ENCODE assay signal across 12 mouse cellular contexts in genomic region chr19:10137423-10137822, GRCm38 (mm10). TPM values are rescaled to one million over a fixed set of nuclear protein-coding genes. Genes with fewer than 3 reads are reported as not detected.
DNase-seq lines count a peak whose midpoint lies in the region; ATAC-seq and TF ChIP-seq lines count a peak whose summit lies in the region.
"Had no signal": no experiment of that assay in that cellular context is flagged by ENCODE, and none has a peak within 500 bp of the region (broad histone marks: within the 10 kb centered on the region; RNA-seq: fewer than 3 reads in every experiment).

No protein-coding gene starts in this region.

- no peaks in the 10 kb centered on the region for H3K36me3 ChIP-seq in liver, adult 2 months (ENCODE audit: control insufficient read depth, insufficient read depth, low read length)
- H3K36me3 ChIP-seq in liver, embryonic 12.5 days, result no peaks in the 10 kb centered on the region
- H3K36me3 ChIP-seq in kidney, adult 2 months (ENCODE audit: control insufficient read depth, insufficient read depth, low read length), result no peaks in the 10 kb centered on the region
- no peaks in the 10 kb centered on the region for H3K36me3 ChIP-seq in hindbrain, embryonic 11.5 days (ENCODE audit: control insufficient read depth, insufficient read depth, low read length)
- no peaks in the 10 kb centered on the region for H3K36me3 ChIP-seq in intestine, embryonic 15.5 days

- H3K79me2 ChIP-seq in liver, adult 2 months (ENCODE audit: control insufficient read depth, insufficient read depth, low read length), result no peaks in the 10 kb centered on the region

- H3K27me3 ChIP-seq in liver, adult 2 months (ENCODE audit: control insufficient read depth, insufficient read depth, low read length), result no peaks in the 10 kb centered on the region
- peaks cover 6% of the 10 kb centered on the region; the same call in 1 of the 2 replicates for H3K27me3 ChIP-seq in liver, embryonic 12.5 days (replicated peaks)
- no peaks in the 10 kb centered on the region for H3K27me3 ChIP-seq in Patski
- H3K27me3 ChIP-seq in kidney, adult 2 months (replicated peaks; ENCODE audit: control insufficient read depth, insufficient read depth, low read length), result no peaks in the 10 kb centered on the region
- H3K27me3 ChIP-seq in hindbrain, embryonic 11.5 days (ENCODE audit: control insufficient read depth, insufficient read depth, low read length), result no peaks in the 10 kb centered on the region
- H3K27me3 ChIP-seq in intestine, embryonic 15.5 days (replicated peaks), result no peaks in the 10 kb centered on the region

- ATAC-seq in liver, embryonic 12.5 days, result no peak
- ATAC-seq in Patski, result peak; percentile 100
- ATAC-seq in hindbrain, embryonic 11.5 days (ENCODE audit: low FRiP score), result no peak
- ATAC-seq in intestine, embryonic 15.5 days, result no peak
- ATAC-seq: hindbrain, postnatal 0 days had no signal

- no peak overlapping the region for H3K9ac ChIP-seq in liver, adult 2 months (ENCODE audit: low read depth, low read length)
- no peak overlapping the region for H3K9ac ChIP-seq in liver, embryonic 12.5 days
- H3K9ac ChIP-seq in hindbrain, embryonic 11.5 days (ENCODE audit: low read depth, low read length), result no peak overlapping the region
- no peak overlapping the region for H3K9ac ChIP-seq in intestine, embryonic 15.5 days

- 84% methylated on average over 5 of the region's 5 CpGs for WGBS in liver, adult 2 months
- WGBS in liver, embryonic 12.5 days (ENCODE audit: insufficient replicate concordance), result 84% methylated on average over 5 of the region's 5 CpGs
- 41% methylated on average over 5 of the region's 5 CpGs for WGBS in kidney, adult 2 months
- 81% methylated on average over 5 of the region's 5 CpGs for WGBS in hindbrain, embryonic 11.5 days
- 79% methylated on average over 5 of the region's 5 CpGs for WGBS in intestine, embryonic 15.5 days

- peak; percentile 27 for DNase-seq in liver, adult 2 months (ENCODE audit: extremely low read depth, low read depth, low spot score)
- DNase-seq in Patski (ENCODE audit: low read depth, low spot score), result peak; percentile 97
- DNase-seq in kidney, adult 2 months, result peak; percentile 70
- DNase-seq in lung, postnatal 36 days, result peak; percentile 54
- DNase-seq in hindbrain, embryonic 11.5 days (ENCODE audit: low spot score), result no peak
- no peak for DNase-seq in left cerebral cortex, adult 11 months (ENCODE audit: low spot score)
- DNase-seq: adrenal gland, postnatal 14 days; cerebellum, postnatal 14 days had no signal

- H3K9me3 ChIP-seq in liver, embryonic 12.5 days (replicated peaks), result no peaks in the 10 kb centered on the region
- no peaks in the 10 kb centered on the region for H3K9me3 ChIP-seq in hindbrain, embryonic 11.5 days (ENCODE audit: control insufficient read depth, low read length)
- no peaks in the 10 kb centered on the region for H3K9me3 ChIP-seq in intestine, embryonic 15.5 days

- POLR2A ChIA-PET in Patski (lab: Charles Lee), result interaction anchor here (0.7 to 2.0 kb wide), 4 partner anchors 20 to 37 kb away, joined by 3 to 7 read pairs (median 6); no protein-coding TSS in a partner anchor

- no peak overlapping the region for H3K4me2 ChIP-seq in liver, embryonic 12.5 days
- no peak overlapping the region for H3K4me2 ChIP-seq in hindbrain, embryonic 11.5 days (replicated peaks; ENCODE audit: low read depth, low read length)
- no peak overlapping the region for H3K4me2 ChIP-seq in intestine, embryonic 15.5 days (replicated peaks)

- no peak for TF ChIP-seq CTCF in liver, adult 2 months (IDR thresholded peaks at IDR 0.05; ENCODE audit: low read depth, low read length)
- no peak for TF ChIP-seq CTCF in Patski (IDR thresholded peaks at IDR 0.05)
- no peak for TF ChIP-seq CTCF in kidney, adult 2 months (conservative IDR thresholded peaks at IDR 0.05; ENCODE audit: insufficient read depth, insufficient read length, low read depth, low read length)

- no peak overlapping the region for H3K4me3 ChIP-seq in liver, adult 2 months (ENCODE audit: insufficient read depth, low read depth, low read length)
- H3K4me3 ChIP-seq in liver, embryonic 12.5 days, result no peak overlapping the region
- H3K4me3 ChIP-seq in kidney, adult 2 months (ENCODE audit: insufficient read depth, low read depth, low read length), result no peak overlapping the region
- no peak overlapping the region for H3K4me3 ChIP-seq in hindbrain, embryonic 11.5 days (ENCODE audit: low read depth, low read length)
- H3K4me3 ChIP-seq in intestine, embryonic 15.5 days (replicated peaks), result no peak overlapping the region
- H3K4me3 ChIP-seq: erythroblast, embryonic 14.5 days had no signal

- no peak overlapping the region for H3K27ac ChIP-seq in liver, adult 2 months (replicated peaks; ENCODE audit: insufficient read depth, low read depth, low read length)
- H3K27ac ChIP-seq in liver, embryonic 12.5 days, result no peak overlapping the region
- H3K27ac ChIP-seq in kidney, adult 2 months (ENCODE audit: insufficient read depth, low read depth, low read length), result no peak overlapping the region
- H3K27ac ChIP-seq in hindbrain, embryonic 11.5 days (ENCODE audit: low read depth, low read length), result no peak overlapping the region
- no peak overlapping the region for H3K27ac ChIP-seq in intestine, embryonic 15.5 days
- H3K27ac ChIP-seq: hindbrain, postnatal 0 days had no signal

- H3K4me1 ChIP-seq in liver, adult 2 months (ENCODE audit: control insufficient read depth, insufficient read depth, low read length), result no peaks in the 10 kb centered on the region
- H3K4me1 ChIP-seq in liver, embryonic 12.5 days, result no peaks in the 10 kb centered on the region
- H3K4me1 ChIP-seq in kidney, adult 2 months (ENCODE audit: control insufficient read depth, insufficient read depth, low read length), result 0 out of 2 replicates have a peak, but pooled peaks cover 2% of the 10 kb centered on the region
- no peaks in the 10 kb centered on the region for H3K4me1 ChIP-seq in hindbrain, embryonic 11.5 days (replicated peaks; ENCODE audit: control insufficient read depth, insufficient read depth, low read length)
- H3K4me1 ChIP-seq in intestine, embryonic 15.5 days (replicated peaks), result 0 out of 2 replicates have a peak, but pooled peaks cover 7% of the 10 kb centered on the region

- no peak for TF ChIP-seq POLR2A in liver, adult 2 months (IDR thresholded peaks at IDR 0.05; ENCODE audit: extremely low read depth, insufficient read depth, low read length)
- TF ChIP-seq POLR2A in kidney, adult 2 months (IDR thresholded peaks at IDR 0.05; ENCODE audit: low read depth, low read length), result no peak

- CTCF ChIA-PET in Patski (lab: Charles Lee), result interaction anchor here (1.0 to 3.0 kb wide), 10 partner anchors 10 to 98 kb away, joined by 3 to 10 read pairs (median 4); partner anchors contain the start of gene Fads1

- in situ Hi-C loops in Patski (cut with MboI; ENCODE audit: low pct_unique_long_range_greater_than_20kb), result no loop called here

RNA-seq across cellular contexts. Expression of gene Fads2, which starts 35.9 kb away (rescaled TPM):
- total RNA-seq in liver, adult 2 months (2014; rRNA removed), result 284 and 293 TPM in 2 replicates
- polyA plus RNA-seq in liver, adult 2 months (2012; rRNA removed), result 586 and 618 TPM in 2 replicates
- polyA plus RNA-seq in liver, embryonic 12.5 days (2016; fragmentation: Nextera tagmentation; extraction: Ambion mirVana), result 88.4 and 89.9 TPM in 2 replicates
- 219 TPM for polyA plus RNA-seq in Patski (2021)
- polyA plus RNA-seq in kidney, adult 2 months (2012; rRNA removed), result 240 and 258 TPM in 2 replicates
- 62.9 and 63.9 TPM in 2 replicates for polyA plus RNA-seq in hindbrain, embryonic 11.5 days (2014; fragmentation: Nextera tagmentation; extraction: Ambion mirVana)
- polyA plus RNA-seq in intestine, embryonic 15.5 days (2015; fragmentation: Nextera tagmentation; extraction: Ambion mirVana), result 194 and 205 TPM in 2 replicates

RNA-seq across cellular contexts. Expression of gene Fads1, which starts 45.3 kb away (rescaled TPM):
- 238 and 300 TPM in 2 replicates for total RNA-seq in liver, adult 2 months (2014; rRNA removed)
- polyA plus RNA-seq in liver, adult 2 months (2012; rRNA removed), result 297 and 352 TPM in 2 replicates
- polyA plus RNA-seq in liver, embryonic 12.5 days (2016; fragmentation: Nextera tagmentation; extraction: Ambion mirVana), result 86.4 and 91.6 TPM in 2 replicates
- 171 TPM for polyA plus RNA-seq in Patski (2021)
- polyA plus RNA-seq in kidney, adult 2 months (2012; rRNA removed), result 87.4 and 88.4 TPM in 2 replicates
- polyA plus RNA-seq in hindbrain, embryonic 11.5 days (2014; fragmentation: Nextera tagmentation; extraction: Ambion mirVana), result 139 and 153 TPM in 2 replicates
- polyA plus RNA-seq in intestine, embryonic 15.5 days (2015; fragmentation: Nextera tagmentation; extraction: Ambion mirVana), result 145 and 146 TPM in 2 replicates

Comparison
In these comparisons a context has a peak if more than half of its experiments do, and no peak if none do; other contexts are left out.
1. DNase-seq: peak in liver, adult 2 months (single experiment), Patski (single experiment), kidney, adult 2 months (single experiment) and lung, postnatal 36 days (single experiment); none in hindbrain, embryonic 11.5 days (single experiment) and left cerebral cortex, adult 11 months (single experiment).